Mouse (Mus musculus): Measurements from ENCODE around the gene Sccpdh. TPM values are rescaled to one million over a fixed set of nuclear protein-coding genes. Genes with fewer than 3 reads are reported as not detected.
A peak's percentile ranks its signal among the peaks of the same experiment; 100 is the strongest.
"Not testable (repeated sequence)": the region's sequence is repeated elsewhere in the genome, so short reads cannot be mapped to it uniquely, and the experiment has no call there.

The Sccpdh gene
- polyA plus RNA-seq, 1 experiment from 2014 or later: 76.7 TPM

- Histone ChIP-seq H3K9ac (ENCODE audit: low read length) (no peak overlapping the region), H3K4me2 (ENCODE audit: low read depth, low read length) (no peak overlapping the region), H3K4me1 (replicated peaks; ENCODE audit: control insufficient read depth, insufficient read depth, low read length) (no peaks in the 10 kb centered on the region), H3K27ac (ENCODE audit: low read length) (no peak overlapping the region), H3K4me3 (ENCODE audit: low read length) (no peak overlapping the region), H3K36me3 (ENCODE audit: control insufficient read depth, insufficient read depth, low read length) (no peaks in the 10 kb centered on the region), H3K27me3 (ENCODE audit: control insufficient read depth, insufficient read depth, low read depth, low read length) (no peaks in the 10 kb centered on the region), H3K9me3 (ENCODE audit: control insufficient read depth, low read length) (no peaks in the 10 kb centered on the region)
- ATAC-seq (ENCODE audit: low read depth): no peak
- 80% methylated on average over 3 of the region's 3 CpGs for WGBS
These were observed 33.9 kb upstream of the Sccpdh start for GRCm38 (mm10) chr1:179634159-179634558.

DNA sequence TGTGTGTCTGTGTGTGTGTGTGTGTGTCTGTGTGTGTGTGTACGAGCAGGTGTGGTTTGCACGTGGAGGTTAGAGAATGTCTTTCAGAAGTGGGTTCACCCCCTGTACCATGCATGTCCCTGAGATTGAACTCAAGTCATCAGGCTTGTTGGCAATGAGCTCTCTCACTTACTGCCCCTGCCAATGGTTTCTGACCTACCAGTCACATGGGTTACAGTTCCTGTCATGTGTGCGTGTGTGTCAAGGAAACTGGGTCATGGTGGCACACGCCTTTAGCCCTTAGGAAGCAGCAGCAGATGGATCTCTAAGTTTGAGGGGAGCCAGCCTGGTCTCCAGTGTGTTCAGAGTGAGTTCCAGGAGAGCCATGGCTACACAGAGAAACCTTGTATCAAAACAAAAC lies 25.3 kb upstream of the Sccpdh start:
- Histone ChIP-seq H3K4me3 (ENCODE audit: low read length) (no peak overlapping the region), H3K4me2 (ENCODE audit: low read depth, low read length) (no peak overlapping the region), H3K36me3 (ENCODE audit: control insufficient read depth, insufficient read depth, low read length) (no peaks in the 10 kb centered on the region), H3K27ac (ENCODE audit: low read length) (no peak overlapping the region), H3K27me3 (ENCODE audit: control insufficient read depth, insufficient read depth, low read depth, low read length) (no peaks in the 10 kb centered on the region), H3K9me3 (ENCODE audit: control insufficient read depth, low read length) (no peaks in the 10 kb centered on the region), H3K9ac (ENCODE audit: low read length) (no peak overlapping the region), H3K4me1 (replicated peaks; ENCODE audit: control insufficient read depth, insufficient read depth, low read length) (0 out of 2 replicates have a peak, but pooled peaks cover 3% of the 10 kb centered on the region)
- WGBS: 71% methylated on average over 4 of the region's 4 CpGs
- no peak for ATAC-seq (ENCODE audit: low read depth)

DNA sequence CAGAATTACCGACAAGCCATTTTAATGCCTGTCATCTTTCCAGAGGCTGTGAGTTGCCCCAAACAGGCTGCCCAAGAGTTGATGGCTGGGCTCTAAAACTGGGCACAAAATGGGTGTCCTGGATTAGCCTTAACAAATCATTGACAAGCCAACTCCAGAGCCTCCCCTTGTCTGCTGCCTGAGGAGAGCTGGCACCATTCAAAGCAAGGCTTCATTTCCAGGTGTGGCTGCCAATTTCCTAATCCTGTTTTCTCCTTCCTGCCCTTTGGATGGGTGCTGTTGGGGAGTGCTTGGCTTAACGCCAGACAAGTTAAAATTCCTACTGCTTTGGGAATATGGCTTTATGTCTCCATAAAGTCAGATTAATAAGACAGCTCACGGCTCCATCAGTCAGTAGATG lies 23.9 kb upstream of the Sccpdh start:
- Histone ChIP-seq H3K4me2 (ENCODE audit: low read depth, low read length) (no peak overlapping the region), H3K27ac (ENCODE audit: low read length) (no peak overlapping the region), H3K4me3 (ENCODE audit: low read length) (no peak overlapping the region), H3K9me3 (ENCODE audit: control insufficient read depth, low read length) (no peaks in the 10 kb centered on the region), H3K4me1 (replicated peaks; ENCODE audit: control insufficient read depth, insufficient read depth, low read length) (0 out of 2 replicates have a peak, but pooled peaks cover 3% of the 10 kb centered on the region), H3K9ac (ENCODE audit: low read length) (no peak overlapping the region), H3K27me3 (ENCODE audit: control insufficient read depth, insufficient read depth, low read depth, low read length) (no peaks in the 10 kb centered on the region), H3K36me3 (ENCODE audit: control insufficient read depth, insufficient read depth, low read length) (no peaks in the 10 kb centered on the region)
- WGBS: 60% methylated on average over 3 of the region's 3 CpGs
- ATAC-seq (ENCODE audit: low read depth): no peak

DNA sequence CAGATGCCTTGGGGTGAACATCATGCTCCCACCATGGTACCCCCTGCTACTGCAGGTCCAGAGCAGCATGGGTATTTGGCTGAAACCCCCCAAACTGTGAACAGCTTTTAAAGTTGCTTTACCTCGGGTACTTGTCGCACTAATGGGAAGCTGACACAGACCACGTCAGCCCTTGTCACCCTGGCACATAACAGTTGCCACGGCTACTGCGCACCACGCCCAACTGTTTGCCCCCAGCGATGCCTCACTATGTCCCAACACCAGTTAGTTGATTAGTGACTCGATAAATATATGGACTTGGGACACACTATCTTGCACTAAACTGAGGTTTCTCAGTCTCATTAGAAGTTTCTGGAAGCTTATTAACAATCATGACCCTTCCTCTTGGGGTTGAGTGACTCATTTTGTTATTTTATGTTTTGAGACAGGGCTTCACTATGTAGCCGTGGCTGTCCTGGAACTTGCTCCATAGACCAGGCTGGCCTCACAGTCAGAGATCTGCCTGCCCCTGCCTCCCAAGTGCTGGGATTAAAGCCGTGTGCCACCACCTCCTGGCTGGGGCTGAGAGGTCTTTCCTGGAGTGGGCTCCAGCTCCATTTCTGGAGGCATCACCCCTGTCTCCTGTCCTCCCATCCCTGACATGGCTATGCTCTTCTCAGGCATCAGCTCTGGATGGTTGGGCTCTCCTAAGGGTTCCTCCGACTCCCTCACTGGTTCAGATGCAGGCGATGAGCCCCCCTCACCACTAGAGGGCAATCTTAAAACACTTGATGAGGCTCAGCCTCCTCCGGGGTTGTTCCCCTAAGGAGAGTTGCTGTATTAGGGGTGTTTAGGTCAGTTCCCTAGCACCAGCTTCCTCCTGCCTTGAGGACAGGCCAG lies 22.7 kb upstream of the Sccpdh start:
- Histone ChIP-seq H3K9ac (ENCODE audit: low read length) (peak overlapping the region; percentile 51), H3K36me3 (ENCODE audit: control insufficient read depth, insufficient read depth, low read length) (no peaks in the 10 kb centered on the region), H3K27ac (ENCODE audit: low read length) (no peak overlapping the region), H3K27me3 (ENCODE audit: control insufficient read depth, insufficient read depth, low read depth, low read length) (no peaks in the 10 kb centered on the region), H3K4me3 (ENCODE audit: low read length) (no peak overlapping the region), H3K4me1 (replicated peaks; ENCODE audit: control insufficient read depth, insufficient read depth, low read length) (0 out of 2 replicates have a peak, but pooled peaks cover 5% of the 10 kb centered on the region), H3K4me2 (ENCODE audit: low read depth, low read length) (peak overlapping the region; percentile 46), H3K9me3 (ENCODE audit: control insufficient read depth, low read length) (no peaks in the 10 kb centered on the region)
- 60% methylated on average over 13 of the region's 13 CpGs for WGBS
- ATAC-seq (ENCODE audit: low read depth): peak; percentile 77

GRCm38 (mm10) chr1:179645980-179646268 lies 22.1 kb upstream of the Sccpdh start:
- ATAC-seq (ENCODE audit: low read depth): no peak
- Histone ChIP-seq H3K27me3 (ENCODE audit: control insufficient read depth, insufficient read depth, low read depth, low read length) (no peaks in the 10 kb centered on the region), H3K9me3 (ENCODE audit: control insufficient read depth, low read length) (no peaks in the 10 kb centered on the region), H3K4me2 (ENCODE audit: low read depth, low read length) (peak overlapping the region; percentile 46), H3K9ac (ENCODE audit: low read length) (peak overlapping the region; percentile 51), H3K4me1 (replicated peaks; ENCODE audit: control insufficient read depth, insufficient read depth, low read length) (0 out of 2 replicates have a peak, but pooled peaks cover 5% of the 10 kb centered on the region), H3K27ac (ENCODE audit: low read length) (no peak overlapping the region), H3K4me3 (ENCODE audit: low read length) (no peak overlapping the region), H3K36me3 (ENCODE audit: control insufficient read depth, insufficient read depth, low read length) (no peaks in the 10 kb centered on the region)
- 30% methylated on average over 4 of the region's 4 CpGs for WGBS

- not testable (repeated sequence) for H3K27ac ChIP-seq (ENCODE audit: low read length); H3K9ac ChIP-seq (ENCODE audit: low read length); H3K9me3 ChIP-seq (ENCODE audit: control insufficient read depth, low read length); H3K4me3 ChIP-seq (ENCODE audit: low read length); H3K27me3 ChIP-seq (ENCODE audit: control insufficient read depth, insufficient read depth, low read depth, low read length); H3K4me2 ChIP-seq (ENCODE audit: low read depth, low read length); ATAC-seq (ENCODE audit: low read depth); H3K36me3 ChIP-seq (ENCODE audit: control insufficient read depth, insufficient read depth, low read length); H3K4me1 ChIP-seq (replicated peaks; ENCODE audit: control insufficient read depth, insufficient read depth, low read length)
- WGBS: 30% methylated on average over 3 of the region's 5 CpGs
These were observed 19.3 kb upstream of the Sccpdh start for GRCm38 (mm10) chr1:179648678-179649077.

GRCm38 (mm10) chr1:179649324-179649723 lies 18.7 kb upstream of the Sccpdh start:
- ATAC-seq (ENCODE audit: low read depth): no peak
- no peak overlapping the region for H3K9ac ChIP-seq (ENCODE audit: low read length)
- H3K36me3 ChIP-seq (ENCODE audit: control insufficient read depth, insufficient read depth, low read length): no peaks in the 10 kb centered on the region
- H3K27ac ChIP-seq (ENCODE audit: low read length): no peak overlapping the region
- no peak overlapping the region for H3K4me3 ChIP-seq (ENCODE audit: low read length)
- H3K4me2 ChIP-seq (ENCODE audit: low read depth, low read length): no peak overlapping the region
- H3K9me3 ChIP-seq (ENCODE audit: control insufficient read depth, low read length): no peaks in the 10 kb centered on the region
- H3K27me3 ChIP-seq (ENCODE audit: control insufficient read depth, insufficient read depth, low read depth, low read length): no peaks in the 10 kb centered on the region
- 0 out of 2 replicates have a peak, but pooled peaks cover 2% of the 10 kb centered on the region for H3K4me1 ChIP-seq (replicated peaks; ENCODE audit: control insufficient read depth, insufficient read depth, low read length)
- 43% methylated on average over 3 of the region's 3 CpGs for WGBS

DNA sequence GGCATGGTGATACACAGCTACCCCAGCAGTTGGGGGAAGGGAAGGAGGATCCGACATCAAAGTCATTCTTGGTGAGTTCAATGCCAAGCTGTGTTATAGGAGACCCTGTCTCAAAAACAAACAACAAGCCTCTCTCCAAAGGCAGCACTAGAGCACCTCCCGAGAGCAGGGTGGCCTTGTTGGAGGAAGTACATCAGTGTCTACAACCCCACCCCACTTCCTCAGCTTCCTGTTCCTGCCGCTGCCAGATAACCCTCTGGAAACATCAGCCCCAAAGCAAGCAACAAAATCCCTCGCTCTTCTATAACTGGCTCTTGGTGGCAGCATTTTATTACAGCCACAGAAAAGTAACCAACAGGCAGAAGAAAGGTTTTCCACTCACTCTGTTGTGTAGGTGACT lies 17.7 kb upstream of the Sccpdh start:
- H3K4me1 ChIP-seq (replicated peaks; ENCODE audit: control insufficient read depth, insufficient read depth, low read length): 0 out of 2 replicates have a peak, but pooled peaks cover 2% of the 10 kb centered on the region
- no peak overlapping the region for H3K4me2 ChIP-seq (ENCODE audit: low read depth, low read length)
- H3K27me3 ChIP-seq (ENCODE audit: control insufficient read depth, insufficient read depth, low read depth, low read length): no peaks in the 10 kb centered on the region
- H3K9ac ChIP-seq (ENCODE audit: low read length): no peak overlapping the region
- no peak overlapping the region for H3K4me3 ChIP-seq (ENCODE audit: low read length)
- no peak overlapping the region for H3K27ac ChIP-seq (ENCODE audit: low read length)
- no peaks in the 10 kb centered on the region for H3K36me3 ChIP-seq (ENCODE audit: control insufficient read depth, insufficient read depth, low read length)
- 51% methylated on average over 4 of the region's 4 CpGs for WGBS
- 0 out of 2 replicates have a peak, but pooled peaks have one; percentile 26 for ATAC-seq (ENCODE audit: low read depth)
- no peaks in the 10 kb centered on the region for H3K9me3 ChIP-seq (ENCODE audit: control insufficient read depth, low read length)

DNA sequence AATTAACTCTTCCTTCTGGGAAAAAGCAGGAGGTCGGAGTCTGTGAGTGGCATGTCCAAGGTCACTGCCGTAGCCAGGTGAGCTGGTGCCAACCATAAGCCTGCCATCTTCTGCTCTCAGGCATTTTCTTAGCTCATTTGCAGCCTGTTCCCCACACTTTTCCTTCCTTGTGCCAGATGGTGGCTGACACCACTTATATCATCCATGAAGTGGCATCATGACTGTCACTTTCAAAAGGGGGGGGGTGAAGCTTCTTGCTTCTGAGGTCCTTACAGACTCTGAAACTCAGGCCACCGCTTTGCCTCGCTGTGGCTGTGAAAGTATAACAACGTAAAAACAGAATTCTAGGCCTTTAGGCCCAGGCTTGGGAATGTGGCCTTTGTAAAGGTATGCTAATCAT lies 16.8 kb upstream of the Sccpdh start:
- Histone ChIP-seq H3K4me3 (ENCODE audit: low read length) (no peak overlapping the region), H3K9ac (ENCODE audit: low read length) (no peak overlapping the region), H3K4me1 (replicated peaks; ENCODE audit: control insufficient read depth, insufficient read depth, low read length) (0 out of 2 replicates have a peak, but pooled peaks cover 2% of the 10 kb centered on the region), H3K27me3 (ENCODE audit: control insufficient read depth, insufficient read depth, low read depth, low read length) (no peaks in the 10 kb centered on the region), H3K4me2 (ENCODE audit: low read depth, low read length) (no peak overlapping the region), H3K27ac (ENCODE audit: low read length) (no peak overlapping the region), H3K36me3 (ENCODE audit: control insufficient read depth, insufficient read depth, low read length) (no peaks in the 10 kb centered on the region), H3K9me3 (ENCODE audit: control insufficient read depth, low read length) (no peaks in the 10 kb centered on the region)
- no peak for ATAC-seq (ENCODE audit: low read depth)
- WGBS: 79% methylated on average over 5 of the region's 5 CpGs

Measured in lung, embryonic 16.5 days (tissue).